Mouse (Mus musculus) erythroblast, embryonic 14.5 days (primary cell): ENCODE measurements around the gene Akap13.

ENCODE experiments used
- GATA1 ChIP-seq: IDR thresholded peaks from 2 replicates; pipeline ENCODE4 v1.6.1; 2012; ENCODE audit warnings: low read length, inconsistent platforms, mixed read lengths
- TAL1 ChIP-seq: IDR thresholded peaks from 3 replicates; pipeline ENCODE4 v1.6.1; 2012; ENCODE audit warnings: low read length, inconsistent platforms, mixed read lengths

GRCm38 (mm10) chr7:75640074-75640473 is 184.7 kb downstream of the Akap13 start:
- TF ChIP-seq TAL1 (no peak), GATA1 (no peak)
